Mouse (Mus musculus) adrenal gland (tissue): ENCODE measurements at regions not wholly inside any gene's neighbourhood (a gene's known extent, or its start where the extent isn't known, plus 50 kb on each side); places are given as distances from the start of the nearest gene placed in this dataset.

Experiments used
- intact Hi-C: fragments of 180-260 bp; cut with DNase I; formaldehyde crosslinking; loops from one replicate; pipeline ENCODE4 v1.15.1; 2025

GRCm38 (mm10) chr13:73131270-73131669 lies 129.0 kb upstream of the Irx4 start:
- intact Hi-C loops = no loop called here

DNA sequence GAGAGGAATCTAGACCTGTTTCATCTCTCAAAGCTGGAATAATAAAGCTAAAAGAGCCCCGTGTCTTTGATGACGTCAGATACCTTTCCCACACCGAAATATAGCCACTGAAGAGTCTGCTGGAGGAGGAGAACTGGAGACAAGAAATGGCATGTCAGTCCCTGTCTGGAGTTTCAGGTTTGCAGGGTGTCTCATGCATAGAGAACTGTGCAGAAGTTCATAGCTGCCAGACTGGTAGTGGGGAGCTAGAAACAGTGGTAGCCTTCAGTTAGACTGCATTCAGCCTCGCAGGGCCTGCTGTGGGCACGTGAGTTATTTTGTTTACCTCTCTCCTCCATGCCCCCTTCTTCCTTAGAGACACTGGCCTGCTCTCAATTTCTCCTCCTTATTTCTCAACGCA lies 127.5 kb upstream of the Irx4 start:
- intact Hi-C loops = no loop called here

- intact Hi-C loops = no loop called here
These were observed 125.3 kb upstream of the Irx4 start for GRCm38 (mm10) chr13:73134929-73135328.

DNA sequence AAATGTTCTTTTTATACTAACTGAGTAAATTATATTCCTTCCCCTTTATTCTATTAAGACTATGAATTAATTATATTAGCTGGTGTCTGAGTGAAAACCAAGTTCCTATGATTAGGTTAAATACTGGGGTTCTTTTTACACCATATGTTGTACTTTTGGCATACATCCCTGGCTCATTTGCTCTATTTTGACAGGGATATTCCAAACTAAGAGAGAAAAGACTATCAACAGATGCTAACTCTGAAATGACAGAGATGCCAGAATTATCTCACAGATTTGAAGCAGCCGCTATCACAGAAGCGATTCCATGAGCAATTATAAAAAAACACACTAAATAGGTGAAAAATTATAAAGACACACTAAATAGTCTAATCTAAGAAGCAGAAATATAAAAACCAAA lies 119.0 kb upstream of the Irx4 start:
- intact Hi-C loops = no loop called here

DNA sequence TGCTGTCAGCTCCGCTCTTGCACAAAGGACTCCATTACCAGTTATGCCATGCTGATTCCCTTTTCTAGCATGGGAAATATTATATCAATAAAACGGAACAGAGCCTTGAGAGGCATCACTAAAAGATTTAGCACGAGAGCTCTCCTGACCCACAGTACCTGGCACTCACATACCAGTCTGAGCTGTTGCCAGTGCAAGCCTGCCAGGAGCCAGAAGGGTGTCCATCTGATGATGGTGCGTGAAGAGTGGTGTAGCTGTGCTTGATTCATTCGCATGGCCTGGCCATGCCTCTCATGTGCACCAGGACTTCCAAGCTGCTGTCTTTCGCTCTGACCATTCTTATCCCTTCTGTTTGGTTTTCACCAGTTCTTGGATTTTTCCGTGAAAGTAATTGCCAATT lies 102.3 kb upstream of the Irx4 start:
- intact Hi-C loops = no loop called here

DNA sequence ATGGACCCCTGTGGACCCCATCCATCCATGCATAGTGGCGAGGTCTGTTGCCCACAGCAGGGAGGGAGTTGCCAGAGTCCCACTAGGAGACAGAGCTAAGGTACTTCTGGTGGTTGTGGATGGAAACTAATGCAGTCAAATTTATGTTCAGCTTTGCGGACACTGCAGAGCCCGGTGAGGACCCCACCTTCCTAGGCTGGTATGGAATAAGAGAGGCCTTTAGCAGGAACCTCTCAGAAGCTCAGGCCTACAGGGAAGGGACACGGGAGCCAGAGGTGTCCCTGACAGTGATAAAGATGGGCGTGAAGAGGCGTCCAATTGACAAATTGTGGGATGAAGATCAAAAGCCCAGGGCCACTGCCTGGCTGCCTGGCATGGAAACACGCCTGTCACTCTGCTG lies 100.8 kb upstream of the Irx4 start:
- intact Hi-C loops = no loop called here

GRCm38 (mm10) chr13:73159865-73160264 lies 100.4 kb upstream of the Irx4 start:
- intact Hi-C loops = loop anchor here (5.0 kb wide), 1 partner anchor 192 kb away; no protein-coding TSS in a partner anchor

GRCm38 (mm10) chr13:73160289-73160688 lies 100.0 kb upstream of the Irx4 start:
- intact Hi-C loops = loop anchor here (5.0 kb wide), 1 partner anchor 192 kb away; no protein-coding TSS in a partner anchor

DNA sequence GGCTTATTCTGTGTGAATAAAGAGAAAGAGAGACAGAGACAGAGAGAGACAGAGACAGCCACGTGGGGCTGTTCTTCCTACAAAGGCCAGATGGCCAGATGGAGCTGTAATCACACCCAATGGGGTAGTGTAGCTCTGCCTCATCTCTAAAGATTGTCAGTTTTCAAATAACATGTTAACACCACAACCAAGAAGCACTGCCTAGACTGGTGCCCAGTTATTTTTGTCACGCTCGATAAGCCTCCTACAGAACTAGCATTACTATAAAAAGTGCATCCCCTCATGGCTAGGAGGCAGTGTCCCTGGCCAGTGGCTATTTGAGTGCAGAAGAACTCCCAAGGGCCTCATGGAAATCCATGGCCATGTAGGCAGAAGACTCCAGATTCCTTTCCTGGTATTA lies 90.0 kb upstream of the Irx4 start:
- intact Hi-C loops = no loop called here

DNA sequence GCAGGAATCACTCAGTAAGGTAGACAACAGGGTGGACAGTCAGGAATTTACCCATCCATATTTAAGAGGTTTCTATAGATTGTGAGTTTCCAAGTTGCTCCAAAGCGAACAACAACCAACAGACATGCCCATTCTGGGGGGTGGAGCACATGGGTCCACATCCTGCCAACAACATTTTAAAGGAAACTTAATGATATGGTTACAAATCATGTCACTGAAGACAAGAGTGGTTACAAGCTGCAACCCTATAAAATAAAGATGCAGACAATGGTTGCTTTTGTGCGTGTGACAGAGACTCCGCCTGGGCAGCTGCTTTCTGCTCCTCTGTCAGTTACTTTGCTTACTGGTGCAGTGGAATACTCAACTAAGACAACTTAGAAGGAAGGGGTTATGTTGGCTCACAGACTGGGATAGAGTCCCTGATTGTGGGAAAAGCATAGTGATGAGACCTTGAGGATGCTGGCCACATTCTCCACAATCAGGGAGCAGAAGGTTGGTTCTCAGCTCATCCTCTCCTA lies 52.3 kb upstream of the Irx4 start:
- intact Hi-C loops = no loop called here
